Mouse (Mus musculus): Measurements from ENCODE around the gene Phf19. TPM values are rescaled to one million over a fixed set of nuclear protein-coding genes. Genes with fewer than 3 reads are reported as not detected.

Gene Phf19
- polyA plus RNA-seq (2014; fragmentation: Nextera tagmentation; extraction: Ambion mirVana), result 3.9 and 4.0 TPM in 2 replicates

- Histone ChIP-seq H3K36me3 (ENCODE audit: control insufficient read depth, insufficient read depth, low read length) (no peaks in the 10 kb centered on the region), H3K27me3 (ENCODE audit: control insufficient read depth, insufficient read depth, low read length) (peaks cover 23% of the 10 kb centered on the region), H3K4me2 (peak within 1 kb of the TSS; percentile 89), H3K9ac (ENCODE audit: low read length) (peak within 1 kb of the TSS; percentile 64), H3K27ac (ENCODE audit: low read depth, low read length) (no peak within 1 kb of the TSS), H3K4me1 (ENCODE audit: control insufficient read depth, insufficient read depth, low read length) (peaks cover 6% of the 10 kb centered on the region), H3K9me3 (ENCODE audit: control insufficient read depth, low read length) (no peaks in the 10 kb centered on the region), H3K4me3 (ENCODE audit: low read depth, low read length) (peak within 1 kb of the TSS; percentile 62)
- ATAC-seq (ENCODE audit: low FRiP score) (peak; percentile 78), DNase-seq (ENCODE audit: low spot score, missing footprints) (peak; percentile 91)
- WGBS, result under 1% methylated on average over 60 of the region's 64 CpGs
These were observed at the start of gene Phf19 for GRCm38 (mm10) chr2:34913218-34914068. TSS of gene Phf19 (minus strand) at chr2:34914026.

GRCm38 (mm10) chr2:34963371-34963956 lies 49.6 kb upstream of the Phf19 start:
- Histone ChIP-seq H3K27ac (ENCODE audit: low read depth, low read length) (no peak overlapping the region), H3K4me2 (no peak overlapping the region), H3K9ac (ENCODE audit: low read length) (no peak overlapping the region), H3K4me3 (ENCODE audit: low read depth, low read length) (no peak overlapping the region), H3K4me1 (ENCODE audit: control insufficient read depth, insufficient read depth, low read length) (no peaks in the 10 kb centered on the region), H3K9me3 (ENCODE audit: control insufficient read depth, low read length) (no peaks in the 10 kb centered on the region), H3K27me3 (ENCODE audit: control insufficient read depth, insufficient read depth, low read length) (no peaks in the 10 kb centered on the region), H3K36me3 (ENCODE audit: control insufficient read depth, insufficient read depth, low read length) (no peaks in the 10 kb centered on the region)
- WGBS, result 86% methylated on average over 13 of the region's 13 CpGs
- DNase-seq (ENCODE audit: low spot score, missing footprints), result peak; percentile 54
- ATAC-seq (ENCODE audit: low FRiP score), result no peak

GRCm38 (mm10) chr2:34962893-34963292 lies 49.1 kb upstream of the Phf19 start:
- DNase-seq (ENCODE audit: low spot score, missing footprints) (no peak), ATAC-seq (ENCODE audit: low FRiP score) (no peak)
- Histone ChIP-seq H3K27ac (ENCODE audit: low read depth, low read length) (no peak overlapping the region), H3K4me1 (ENCODE audit: control insufficient read depth, insufficient read depth, low read length) (no peaks in the 10 kb centered on the region), H3K4me2 (no peak overlapping the region), H3K36me3 (ENCODE audit: control insufficient read depth, insufficient read depth, low read length) (no peaks in the 10 kb centered on the region), H3K27me3 (ENCODE audit: control insufficient read depth, insufficient read depth, low read length) (no peaks in the 10 kb centered on the region), H3K9me3 (ENCODE audit: control insufficient read depth, low read length) (no peaks in the 10 kb centered on the region), H3K9ac (ENCODE audit: low read length) (no peak overlapping the region), H3K4me3 (ENCODE audit: low read depth, low read length) (no peak overlapping the region)
- WGBS, result 90% methylated on average over 9 of the region's 9 CpGs

- Histone ChIP-seq H3K27ac (ENCODE audit: low read depth, low read length) (no peak overlapping the region), H3K27me3 (ENCODE audit: control insufficient read depth, insufficient read depth, low read length) (no peaks in the 10 kb centered on the region), H3K36me3 (ENCODE audit: control insufficient read depth, insufficient read depth, low read length) (no peaks in the 10 kb centered on the region), H3K9me3 (ENCODE audit: control insufficient read depth, low read length) (no peaks in the 10 kb centered on the region), H3K4me3 (ENCODE audit: low read depth, low read length) (no peak overlapping the region), H3K4me1 (ENCODE audit: control insufficient read depth, insufficient read depth, low read length) (no peaks in the 10 kb centered on the region), H3K9ac (ENCODE audit: low read length) (no peak overlapping the region), H3K4me2 (no peak overlapping the region)
- no peak for DNase-seq (ENCODE audit: low spot score, missing footprints)
- 77% methylated on average over 2 of the region's 2 CpGs for WGBS
- no peak for ATAC-seq (ENCODE audit: low FRiP score)
These were observed 48.4 kb upstream of the Phf19 start for GRCm38 (mm10) chr2:34962211-34962610.

GRCm38 (mm10) chr2:34961481-34962036 lies 47.7 kb upstream of the Phf19 start, which contains the start of gene Traf1:
TSS of gene Traf1 (minus strand) at chr2:34961772.
- no peaks in the 10 kb centered on the region for H3K9me3 ChIP-seq (ENCODE audit: control insufficient read depth, low read length)
- no peaks in the 10 kb centered on the region for H3K36me3 ChIP-seq (ENCODE audit: control insufficient read depth, insufficient read depth, low read length)
- WGBS, result 21% methylated on average over 20 of the region's 20 CpGs
- no peak within 1 kb of the TSS for H3K27ac ChIP-seq (ENCODE audit: low read depth, low read length)
- no peak within 1 kb of the TSS; the same call in 1 of the 2 replicates for H3K4me2 ChIP-seq
- no peak within 1 kb of the TSS for H3K9ac ChIP-seq (ENCODE audit: low read length)
- H3K4me1 ChIP-seq (ENCODE audit: control insufficient read depth, insufficient read depth, low read length), result no peaks in the 10 kb centered on the region
- no peaks in the 10 kb centered on the region for H3K27me3 ChIP-seq (ENCODE audit: control insufficient read depth, insufficient read depth, low read length)
- no peak for DNase-seq (ENCODE audit: low spot score, missing footprints)
- H3K4me3 ChIP-seq (ENCODE audit: low read depth, low read length), result no peak within 1 kb of the TSS
- no peak for ATAC-seq (ENCODE audit: low FRiP score)

- Histone ChIP-seq H3K36me3 (ENCODE audit: control insufficient read depth, insufficient read depth, low read length) (no peaks in the 10 kb centered on the region), H3K27me3 (ENCODE audit: control insufficient read depth, insufficient read depth, low read length) (no peaks in the 10 kb centered on the region), H3K4me3 (ENCODE audit: low read depth, low read length) (no peak overlapping the region), H3K9ac (ENCODE audit: low read length) (no peak overlapping the region), H3K4me2 (no peak overlapping the region; the same call in 1 of the 2 replicates), H3K27ac (ENCODE audit: low read depth, low read length) (no peak overlapping the region), H3K4me1 (ENCODE audit: control insufficient read depth, insufficient read depth, low read length) (no peaks in the 10 kb centered on the region), H3K9me3 (ENCODE audit: control insufficient read depth, low read length) (no peaks in the 10 kb centered on the region)
- DNase-seq (ENCODE audit: low spot score, missing footprints) (no peak), ATAC-seq (ENCODE audit: low FRiP score) (no peak)
- WGBS, result 76% methylated on average over 6 of the region's 6 CpGs
These were observed 47.1 kb upstream of the Phf19 start for GRCm38 (mm10) chr2:34960966-34961365.

- Histone ChIP-seq H3K4me1 (ENCODE audit: control insufficient read depth, insufficient read depth, low read length) (no peaks in the 10 kb centered on the region), H3K4me3 (ENCODE audit: low read depth, low read length) (no peak overlapping the region), H3K27ac (ENCODE audit: low read depth, low read length) (no peak overlapping the region), H3K9ac (ENCODE audit: low read length) (no peak overlapping the region), H3K36me3 (ENCODE audit: control insufficient read depth, insufficient read depth, low read length) (no peaks in the 10 kb centered on the region), H3K9me3 (ENCODE audit: control insufficient read depth, low read length) (no peaks in the 10 kb centered on the region), H3K27me3 (ENCODE audit: control insufficient read depth, insufficient read depth, low read length) (no peaks in the 10 kb centered on the region), H3K4me2 (no peak overlapping the region)
- ATAC-seq (ENCODE audit: low FRiP score), result no peak
- 78% methylated on average over 5 of the region's 5 CpGs for WGBS
- DNase-seq (ENCODE audit: low spot score, missing footprints), result no peak
These were observed 46.6 kb upstream of the Phf19 start for GRCm38 (mm10) chr2:34960466-34960865.

GRCm38 (mm10) chr2:34958582-34958981 lies 44.8 kb upstream of the Phf19 start:
- no peak overlapping the region for H3K4me3 ChIP-seq (ENCODE audit: low read depth, low read length)
- no peak overlapping the region for H3K4me2 ChIP-seq
- 93% methylated on average over 7 of the region's 7 CpGs for WGBS
- ATAC-seq (ENCODE audit: low FRiP score) (no peak), DNase-seq (ENCODE audit: low spot score, missing footprints) (no peak)
- H3K9ac ChIP-seq (ENCODE audit: low read length), result no peak overlapping the region
- no peaks in the 10 kb centered on the region for H3K4me1 ChIP-seq (ENCODE audit: control insufficient read depth, insufficient read depth, low read length)
- H3K9me3 ChIP-seq (ENCODE audit: control insufficient read depth, low read length), result no peaks in the 10 kb centered on the region
- H3K27me3 ChIP-seq (ENCODE audit: control insufficient read depth, insufficient read depth, low read length), result no peaks in the 10 kb centered on the region
- H3K27ac ChIP-seq (ENCODE audit: low read depth, low read length), result no peak overlapping the region
- no peaks in the 10 kb centered on the region for H3K36me3 ChIP-seq (ENCODE audit: control insufficient read depth, insufficient read depth, low read length)

GRCm38 (mm10) chr2:34958036-34958435 lies 44.2 kb upstream of the Phf19 start:
- no peak overlapping the region for H3K27ac ChIP-seq (ENCODE audit: low read depth, low read length)
- no peak overlapping the region for H3K4me3 ChIP-seq (ENCODE audit: low read depth, low read length)
- no peaks in the 10 kb centered on the region for H3K27me3 ChIP-seq (ENCODE audit: control insufficient read depth, insufficient read depth, low read length)
- no peak overlapping the region for H3K4me2 ChIP-seq
- no peaks in the 10 kb centered on the region for H3K36me3 ChIP-seq (ENCODE audit: control insufficient read depth, insufficient read depth, low read length)
- H3K9me3 ChIP-seq (ENCODE audit: control insufficient read depth, low read length), result no peaks in the 10 kb centered on the region
- DNase-seq (ENCODE audit: low spot score, missing footprints), result peak; percentile 2
- 77% methylated on average over 7 of the region's 7 CpGs for WGBS
- H3K4me1 ChIP-seq (ENCODE audit: control insufficient read depth, insufficient read depth, low read length), result no peaks in the 10 kb centered on the region
- no peak overlapping the region for H3K9ac ChIP-seq (ENCODE audit: low read length)
- ATAC-seq (ENCODE audit: low FRiP score), result no peak

Measured in midbrain, embryonic 11.5 days (tissue).